Mouse (Mus musculus) midbrain, embryonic 10.5 days (tissue): ENCODE results near the gene Eif1ax. TPM values are rescaled to one million over a fixed set of nuclear protein-coding genes. Genes with fewer than 3 reads are reported as not detected.

Experiments used
- polyA plus RNA-seq: library from polyadenylated mRNA; unstranded; fragments of >200 nt; fragmentation: Nextera tagmentation; extraction: Ambion mirVana; gene quantifications from 2 replicates; pipeline ENCODE4 v1.2.1, GENCODE M21; 2016

Gene Eif1ax
- polyA plus RNA-seq, 1 experiment from 2014 or later: 179 TPM

Other genes with a start within 250 kb of the Eif1ax start
- gene Rps6ka3, start 161.9 kb upstream of the Eif1ax start, polyA plus RNA-seq: 4.8 and 5.4 TPM in 2 replicates
- gene Map7d2, start 42.4 kb downstream of the Eif1ax start, polyA plus RNA-seq: 11.4 and 14.8 TPM in 2 replicates
- 23.2 and 27.4 TPM in 2 replicates for gene Bclaf3, start 154.5 kb downstream of the Eif1ax start, polyA plus RNA-seq